Mouse (Mus musculus): ENCODE measurements at regions not wholly inside any gene's neighbourhood (a gene's known extent, or its start where the extent isn't known, plus 50 kb on each side); places are given as distances from the start of the nearest gene placed in this dataset.

- Histone ChIP-seq H3K4me3 (ENCODE audit: low read depth, low read length) (no peak overlapping the region), H3K4me2 (ENCODE audit: low read depth, low read length) (no peak overlapping the region), H3K4me1 (ENCODE audit: control insufficient read depth, insufficient read depth) (no peaks in the 10 kb centered on the region), H3K36me3 (replicated peaks; ENCODE audit: control insufficient read depth, insufficient read depth, low read length) (no peaks in the 10 kb centered on the region), H3K27ac (ENCODE audit: low read depth) (no peak overlapping the region), H3K27me3 (ENCODE audit: control insufficient read depth, insufficient read depth, low read length) (no peaks in the 10 kb centered on the region), H3K9me3 (replicated peaks; ENCODE audit: control insufficient read depth, low read length) (no peaks in the 10 kb centered on the region), H3K9ac (replicated peaks; ENCODE audit: low read depth, low read length) (no peak overlapping the region)
- TF ChIP-seq EP300 (IDR thresholded peaks at IDR 0.05; ENCODE audit: low read depth) (no peak), CTCF (IDR thresholded peaks at IDR 0.05; ENCODE audit: low read depth) (no peak)
- DNase-seq (ENCODE audit: low spot score) (no peak), ATAC-seq (ENCODE audit: insufficient read depth, low read depth) (no peak)
- WGBS, result 47% methylated on average over 5 of the region's 5 CpGs
Observed at GRCm38 (mm10) chr6:51641965-51642364, 118.3 kb downstream of the Snx10 start.

DNA sequence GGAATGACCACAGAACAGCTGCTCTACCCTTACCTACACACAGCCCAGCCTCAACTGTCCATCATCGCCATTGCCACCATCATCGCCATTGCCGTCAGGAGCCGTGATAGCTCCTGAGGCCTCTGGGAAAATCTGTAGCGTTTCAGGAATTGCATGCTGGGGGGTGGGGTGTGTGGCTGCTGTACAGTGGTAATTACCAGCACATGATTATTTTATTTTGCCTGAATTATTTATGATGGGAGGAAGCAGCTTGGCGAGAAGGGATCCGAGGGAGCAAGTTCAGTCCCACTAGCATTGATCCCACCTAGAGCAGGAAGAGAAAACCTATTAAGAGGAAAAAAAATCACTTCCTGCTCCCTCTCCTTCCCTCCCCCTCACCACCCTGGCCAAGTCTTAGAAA is 125.1 kb downstream of the Snx10 start:
- H3K36me3 ChIP-seq (replicated peaks; ENCODE audit: control insufficient read depth, insufficient read depth, low read length), result no peaks in the 10 kb centered on the region
- no peak overlapping the region for H3K4me2 ChIP-seq (ENCODE audit: low read depth, low read length)
- no peak overlapping the region for H3K9ac ChIP-seq (replicated peaks; ENCODE audit: low read depth, low read length)
- DNase-seq (ENCODE audit: low spot score) (no peak), ATAC-seq (ENCODE audit: insufficient read depth, low read depth) (no peak)
- no peaks in the 10 kb centered on the region for H3K4me1 ChIP-seq (ENCODE audit: control insufficient read depth, insufficient read depth)
- no peak overlapping the region for H3K27ac ChIP-seq (ENCODE audit: low read depth)
- no peaks in the 10 kb centered on the region; the same call in 1 of the 2 replicates for H3K9me3 ChIP-seq (replicated peaks; ENCODE audit: control insufficient read depth, low read length)
- TF ChIP-seq EP300 (IDR thresholded peaks at IDR 0.05; ENCODE audit: low read depth) (no peak), CTCF (IDR thresholded peaks at IDR 0.05; ENCODE audit: low read depth) (no peak)
- no peak overlapping the region for H3K4me3 ChIP-seq (ENCODE audit: low read depth, low read length)
- 86% methylated on average over 7 of the region's 7 CpGs for WGBS
- no peaks in the 10 kb centered on the region for H3K27me3 ChIP-seq (ENCODE audit: control insufficient read depth, insufficient read depth, low read length)

DNA sequence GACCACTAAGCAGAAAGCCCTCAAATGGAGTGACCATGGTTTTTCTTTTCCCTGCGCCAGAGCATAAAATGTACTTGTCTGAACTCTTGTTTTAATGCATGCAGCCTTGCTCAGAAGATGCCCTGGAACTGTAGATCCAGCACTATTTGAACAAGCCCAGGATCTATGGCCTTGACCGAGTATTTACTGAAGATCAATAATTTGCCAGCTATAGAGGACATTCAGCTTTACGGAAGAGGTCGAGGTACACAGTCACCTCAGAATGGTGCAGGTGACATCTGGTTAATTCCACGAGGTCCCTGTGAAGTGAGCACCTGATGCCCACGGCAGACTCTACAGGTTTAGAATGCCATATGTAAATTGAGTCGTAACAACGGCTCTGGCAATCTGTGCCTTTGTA is 130.1 kb downstream of the Snx10 start:
- DNase-seq (ENCODE audit: low spot score), result no peak
- Histone ChIP-seq H3K4me3 (ENCODE audit: low read depth, low read length) (no peak overlapping the region), H3K27me3 (ENCODE audit: control insufficient read depth, insufficient read depth, low read length) (no peaks in the 10 kb centered on the region), H3K9me3 (replicated peaks; ENCODE audit: control insufficient read depth, low read length) (no peaks in the 10 kb centered on the region; the same call in 1 of the 2 replicates), H3K36me3 (replicated peaks; ENCODE audit: control insufficient read depth, insufficient read depth, low read length) (no peaks in the 10 kb centered on the region), H3K9ac (replicated peaks; ENCODE audit: low read depth, low read length) (no peak overlapping the region), H3K4me1 (ENCODE audit: control insufficient read depth, insufficient read depth) (no peaks in the 10 kb centered on the region), H3K4me2 (ENCODE audit: low read depth, low read length) (no peak overlapping the region), H3K27ac (ENCODE audit: low read depth) (no peak overlapping the region)
- TF ChIP-seq EP300 (IDR thresholded peaks at IDR 0.05; ENCODE audit: low read depth) (no peak), CTCF (IDR thresholded peaks at IDR 0.05; ENCODE audit: low read depth) (no peak)
- WGBS, result 86% methylated on average over 8 of the region's 8 CpGs
- ATAC-seq (ENCODE audit: insufficient read depth, low read depth), result no peak

DNA sequence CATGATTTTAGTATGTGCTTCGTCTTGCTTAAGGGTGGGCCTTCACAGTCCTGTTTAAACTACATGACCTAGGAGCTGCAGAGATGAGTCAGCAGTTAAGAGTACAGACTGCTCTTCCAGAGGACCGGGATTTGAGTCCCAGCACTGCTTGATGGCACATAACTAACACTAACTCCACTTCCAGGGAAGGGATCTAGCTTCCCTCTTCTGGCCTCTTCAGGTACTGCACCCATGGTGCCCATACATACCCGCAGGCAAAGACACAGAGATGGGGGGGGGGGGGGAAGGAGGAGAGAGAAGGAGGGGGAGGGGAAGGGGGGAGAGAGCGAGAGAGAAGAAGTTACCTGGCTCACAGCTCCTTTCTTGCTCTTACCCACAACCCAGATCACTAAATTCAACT is 131.3 kb downstream of the Snx10 start:
- Histone ChIP-seq H3K4me3 (ENCODE audit: low read depth, low read length) (no peak overlapping the region), H3K4me1 (ENCODE audit: control insufficient read depth, insufficient read depth) (no peaks in the 10 kb centered on the region), H3K9ac (replicated peaks; ENCODE audit: low read depth, low read length) (no peak overlapping the region), H3K27me3 (ENCODE audit: control insufficient read depth, insufficient read depth, low read length) (no peaks in the 10 kb centered on the region), H3K36me3 (replicated peaks; ENCODE audit: control insufficient read depth, insufficient read depth, low read length) (no peaks in the 10 kb centered on the region), H3K9me3 (replicated peaks; ENCODE audit: control insufficient read depth, low read length) (no peaks in the 10 kb centered on the region; the same call in 1 of the 2 replicates), H3K27ac (ENCODE audit: low read depth) (no peak overlapping the region), H3K4me2 (ENCODE audit: low read depth, low read length) (no peak overlapping the region)
- 90% methylated on average over 4 of the region's 4 CpGs for WGBS
- no peak for TF ChIP-seq EP300 (IDR thresholded peaks at IDR 0.05; ENCODE audit: low read depth)
- no peak for TF ChIP-seq CTCF (IDR thresholded peaks at IDR 0.05; ENCODE audit: low read depth)
- DNase-seq (ENCODE audit: low spot score), result no peak
- ATAC-seq (ENCODE audit: insufficient read depth, low read depth), result no peak

DNA sequence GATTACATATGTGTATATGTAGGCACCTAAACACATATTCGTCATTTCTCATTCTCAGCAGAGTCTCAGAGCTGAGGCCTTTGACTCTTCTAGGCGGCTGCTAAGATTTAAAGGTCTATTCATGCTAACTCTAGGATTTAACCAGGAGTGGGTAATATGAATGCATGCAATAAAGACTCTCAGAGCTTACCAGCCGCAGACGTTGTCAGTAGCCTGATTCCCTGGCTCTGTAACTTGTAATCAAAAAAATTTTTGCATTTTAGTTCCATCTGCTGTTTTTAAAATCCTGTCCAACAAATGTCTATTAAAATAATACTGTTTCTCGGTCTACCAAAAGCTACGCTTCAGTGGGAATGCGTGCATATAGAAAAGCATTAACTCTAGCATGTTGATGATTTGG is 132.4 kb downstream of the Snx10 start:
- H3K4me3 ChIP-seq (ENCODE audit: low read depth, low read length), result no peak overlapping the region
- H3K27ac ChIP-seq (ENCODE audit: low read depth), result no peak overlapping the region
- no peaks in the 10 kb centered on the region for H3K4me1 ChIP-seq (ENCODE audit: control insufficient read depth, insufficient read depth)
- TF ChIP-seq EP300 (IDR thresholded peaks at IDR 0.05; ENCODE audit: low read depth), result no peak
- no peak for TF ChIP-seq CTCF (IDR thresholded peaks at IDR 0.05; ENCODE audit: low read depth)
- H3K27me3 ChIP-seq (ENCODE audit: control insufficient read depth, insufficient read depth, low read length), result no peaks in the 10 kb centered on the region
- DNase-seq (ENCODE audit: low spot score) (no peak), ATAC-seq (ENCODE audit: insufficient read depth, low read depth) (no peak)
- 85% methylated on average over 7 of the region's 7 CpGs for WGBS
- no peaks in the 10 kb centered on the region for H3K36me3 ChIP-seq (replicated peaks; ENCODE audit: control insufficient read depth, insufficient read depth, low read length)
- no peak overlapping the region for H3K4me2 ChIP-seq (ENCODE audit: low read depth, low read length)
- H3K9ac ChIP-seq (replicated peaks; ENCODE audit: low read depth, low read length), result no peak overlapping the region
- H3K9me3 ChIP-seq (replicated peaks; ENCODE audit: control insufficient read depth, low read length), result no peaks in the 10 kb centered on the region; the same call in 1 of the 2 replicates

- Histone ChIP-seq H3K9me3 (replicated peaks; ENCODE audit: control insufficient read depth, low read length) (no peaks in the 10 kb centered on the region; the same call in 1 of the 2 replicates), H3K4me2 (ENCODE audit: low read depth, low read length) (no peak overlapping the region), H3K4me3 (ENCODE audit: low read depth, low read length) (no peak overlapping the region), H3K27ac (ENCODE audit: low read depth) (no peak overlapping the region), H3K36me3 (replicated peaks; ENCODE audit: control insufficient read depth, insufficient read depth, low read length) (no peaks in the 10 kb centered on the region), H3K27me3 (ENCODE audit: control insufficient read depth, insufficient read depth, low read length) (no peaks in the 10 kb centered on the region), H3K4me1 (ENCODE audit: control insufficient read depth, insufficient read depth) (no peaks in the 10 kb centered on the region), H3K9ac (replicated peaks; ENCODE audit: low read depth, low read length) (no peak overlapping the region)
- DNase-seq (ENCODE audit: low spot score) (no peak), ATAC-seq (ENCODE audit: insufficient read depth, low read depth) (no peak)
- WGBS, result 68% methylated on average over 12 of the region's 12 CpGs
- TF ChIP-seq EP300 (IDR thresholded peaks at IDR 0.05; ENCODE audit: low read depth) (no peak), CTCF (IDR thresholded peaks at IDR 0.05; ENCODE audit: low read depth) (no peak)
Observed at GRCm38 (mm10) chr6:51656883-51657640, 133.4 kb downstream of the Snx10 start.
